Mouse (Mus musculus) liver, postnatal 0 days (tissue): ENCODE measurements at regions not wholly inside any gene's neighbourhood (a gene's known extent, or its start where the extent isn't known, plus 50 kb on each side); places are given as distances from the start of the nearest gene placed in this dataset.

Source experiments
- CTCF ChIP-seq: sonication (generic); IDR thresholded peaks from 2 replicates; pipeline ENCODE4 v1.5.1; 2016; ENCODE audit warnings: antibody characterized with exemption, low read depth
- EP300 ChIP-seq: IDR thresholded peaks from 2 replicates; pipeline ENCODE4 v1.6.1; 2016; ENCODE audit warnings: antibody characterized with exemption, low read depth, mild to moderate bottlenecking

GRCm38 (mm10) chr16:5429466-5429865 lies 173.7 kb upstream of the Eef2kmt start:
- TF ChIP-seq CTCF (no peak), EP300 (no peak)
